Mouse (Mus musculus): ENCODE results near the gene Ano1. TPM values are rescaled to one million over a fixed set of nuclear protein-coding genes. Genes with fewer than 3 reads are reported as not detected.

Ano1 gene
- polyA plus RNA-seq, 1 experiment from 2014 or later, result 10.2 TPM

GRCm38 (mm10) chr7:144583619-144584018 is 168.2 kb downstream of the Ano1 start:
- no peak for ATAC-seq (replicated peaks; ENCODE audit: low FRiP score)
- Histone ChIP-seq H3K9ac (ENCODE audit: low read depth, low read length) (no peak overlapping the region), H3K27me3 (replicated peaks; ENCODE audit: control insufficient read depth, insufficient read depth, low read length) (no peaks in the 10 kb centered on the region), H3K4me3 (ENCODE audit: low read depth, low read length) (no peak overlapping the region), H3K9me3 (ENCODE audit: control insufficient read depth, low read length) (no peaks in the 10 kb centered on the region), H3K4me2 (peak overlapping the region; percentile 82), H3K36me3 (ENCODE audit: control insufficient read depth, insufficient read depth, low read length) (peaks cover 10% of the 10 kb centered on the region; the same call in 1 of the 2 replicates), H3K27ac (ENCODE audit: low read depth, low read length) (no peak overlapping the region), H3K4me1 (replicated peaks; ENCODE audit: control insufficient read depth, insufficient read depth, low read length) (peaks cover 13% of the 10 kb centered on the region)
- DNase-seq (ENCODE audit: low spot score), result no peak
- 4% methylated on average over 4 of the region's 4 CpGs for WGBS

- H3K27me3 ChIP-seq (replicated peaks; ENCODE audit: control insufficient read depth, insufficient read depth, low read length), result no peaks in the 10 kb centered on the region
- H3K27ac ChIP-seq (ENCODE audit: low read depth, low read length), result peak within 1 kb of the TSS; percentile 94
- ATAC-seq (replicated peaks; ENCODE audit: low FRiP score), result peak; percentile 83
- peak; percentile 94 for DNase-seq (ENCODE audit: low spot score)
- 2% methylated on average over 34 of the region's 34 CpGs for WGBS
- H3K4me3 ChIP-seq (ENCODE audit: low read depth, low read length), result peak within 1 kb of the TSS; percentile 70
- H3K36me3 ChIP-seq (ENCODE audit: control insufficient read depth, insufficient read depth, low read length), result peaks cover 12% of the 10 kb centered on the region; the same call in 1 of the 2 replicates
- H3K4me1 ChIP-seq (replicated peaks; ENCODE audit: control insufficient read depth, insufficient read depth, low read length), result peaks cover 13% of the 10 kb centered on the region
- H3K9me3 ChIP-seq (ENCODE audit: control insufficient read depth, low read length), result no peaks in the 10 kb centered on the region
- H3K4me2 ChIP-seq, result peak within 1 kb of the TSS; percentile 82
- peak within 1 kb of the TSS; percentile 76 for H3K9ac ChIP-seq (ENCODE audit: low read depth, low read length)
Measured at GRCm38 (mm10) chr7:144582284-144582980, 169.3 kb downstream of the Ano1 start, which contains the start of gene Fadd. TSS of gene Fadd (minus strand) at chr7:144582463.

GRCm38 (mm10) chr7:144581559-144582283 is 170.1 kb downstream of the Ano1 start:
- H3K36me3 ChIP-seq (ENCODE audit: control insufficient read depth, insufficient read depth, low read length), result peaks cover 12% of the 10 kb centered on the region; the same call in 1 of the 2 replicates
- H3K4me3 ChIP-seq (ENCODE audit: low read depth, low read length), result peak overlapping the region; percentile 70
- H3K4me2 ChIP-seq, result peak overlapping the region; percentile 82

GRCm38 (mm10) chr7:144577876-144578275 is 173.9 kb downstream of the Ano1 start:
- 84% methylated on average over 5 of the region's 5 CpGs for WGBS
- H3K36me3 ChIP-seq (ENCODE audit: control insufficient read depth, insufficient read depth, low read length), result peaks cover 12% of the 10 kb centered on the region; the same call in 1 of the 2 replicates
- no peak for DNase-seq (ENCODE audit: low spot score)
- H3K9me3 ChIP-seq (ENCODE audit: control insufficient read depth, low read length), result no peaks in the 10 kb centered on the region
- H3K4me3 ChIP-seq (ENCODE audit: low read depth, low read length), result no peak overlapping the region
- H3K27ac ChIP-seq (ENCODE audit: low read depth, low read length), result no peak overlapping the region
- ATAC-seq (replicated peaks; ENCODE audit: low FRiP score), result no peak
- H3K4me2 ChIP-seq, result no peak overlapping the region
- peaks cover 10% of the 10 kb centered on the region for H3K4me1 ChIP-seq (replicated peaks; ENCODE audit: control insufficient read depth, insufficient read depth, low read length)
- no peaks in the 10 kb centered on the region for H3K27me3 ChIP-seq (replicated peaks; ENCODE audit: control insufficient read depth, insufficient read depth, low read length)
- H3K9ac ChIP-seq (ENCODE audit: low read depth, low read length), result no peak overlapping the region

More at GRCm38 (mm10) chr7:144581559-144582283, 170.1 kb downstream of the Ano1 start:
- no peaks in the 10 kb centered on the region for H3K27me3 ChIP-seq (replicated peaks; ENCODE audit: control insufficient read depth, insufficient read depth, low read length)
- peak; percentile 89 for ATAC-seq (replicated peaks; ENCODE audit: low FRiP score)
- DNase-seq (ENCODE audit: low spot score), result peak; percentile 89
- H3K9ac ChIP-seq (ENCODE audit: low read depth, low read length), result peak overlapping the region; percentile 76
- H3K9me3 ChIP-seq (ENCODE audit: control insufficient read depth, low read length), result no peaks in the 10 kb centered on the region
- WGBS, result 2% methylated on average over 43 of the region's 43 CpGs
- H3K27ac ChIP-seq (ENCODE audit: low read depth, low read length), result peak overlapping the region; percentile 94
- H3K4me1 ChIP-seq (replicated peaks; ENCODE audit: control insufficient read depth, insufficient read depth, low read length), result peaks cover 13% of the 10 kb centered on the region

- H3K4me1 ChIP-seq (replicated peaks; ENCODE audit: control insufficient read depth, insufficient read depth, low read length), result no peaks in the 10 kb centered on the region
- no peak overlapping the region for H3K27ac ChIP-seq (ENCODE audit: low read depth, low read length)
- DNase-seq (ENCODE audit: low spot score), result no peak
- no peaks in the 10 kb centered on the region for H3K36me3 ChIP-seq (ENCODE audit: control insufficient read depth, insufficient read depth, low read length)
- no peak overlapping the region for H3K4me2 ChIP-seq
- 83% methylated on average over 5 of the region's 5 CpGs for WGBS
- no peaks in the 10 kb centered on the region for H3K9me3 ChIP-seq (ENCODE audit: control insufficient read depth, low read length)
- no peak overlapping the region for H3K9ac ChIP-seq (ENCODE audit: low read depth, low read length)
- ATAC-seq (replicated peaks; ENCODE audit: low FRiP score), result no peak
- H3K4me3 ChIP-seq (ENCODE audit: low read depth, low read length), result no peak overlapping the region
- H3K27me3 ChIP-seq (replicated peaks; ENCODE audit: control insufficient read depth, insufficient read depth, low read length), result no peaks in the 10 kb centered on the region
Measured at GRCm38 (mm10) chr7:144572234-144572633, 179.5 kb downstream of the Ano1 start.

GRCm38 (mm10) chr7:144571598-144571997 is 180.2 kb downstream of the Ano1 start:
- no peaks in the 10 kb centered on the region for H3K36me3 ChIP-seq (ENCODE audit: control insufficient read depth, insufficient read depth, low read length)
- no peak for ATAC-seq (replicated peaks; ENCODE audit: low FRiP score)

GRCm38 (mm10) chr7:144569428-144569827 is 182.3 kb downstream of the Ano1 start:
- H3K4me2 ChIP-seq, result no peak overlapping the region
- no peaks in the 10 kb centered on the region for H3K4me1 ChIP-seq (replicated peaks; ENCODE audit: control insufficient read depth, insufficient read depth, low read length)
- no peak overlapping the region for H3K27ac ChIP-seq (ENCODE audit: low read depth, low read length)
- no peaks in the 10 kb centered on the region for H3K36me3 ChIP-seq (ENCODE audit: control insufficient read depth, insufficient read depth, low read length)
- H3K9me3 ChIP-seq (ENCODE audit: control insufficient read depth, low read length), result no peaks in the 10 kb centered on the region
- no peaks in the 10 kb centered on the region; the same call in 1 of the 2 replicates for H3K27me3 ChIP-seq (replicated peaks; ENCODE audit: control insufficient read depth, insufficient read depth, low read length)
- ATAC-seq (replicated peaks; ENCODE audit: low FRiP score) (no peak), DNase-seq (ENCODE audit: low spot score) (no peak)
- no peak overlapping the region for H3K9ac ChIP-seq (ENCODE audit: low read depth, low read length)
- no peak overlapping the region for H3K4me3 ChIP-seq (ENCODE audit: low read depth, low read length)
- WGBS, result 76% methylated on average over 7 of the region's 7 CpGs

More at GRCm38 (mm10) chr7:144571598-144571997, 180.2 kb downstream of the Ano1 start:
- Histone ChIP-seq H3K9me3 (ENCODE audit: control insufficient read depth, low read length) (no peaks in the 10 kb centered on the region), H3K27me3 (replicated peaks; ENCODE audit: control insufficient read depth, insufficient read depth, low read length) (no peaks in the 10 kb centered on the region), H3K4me3 (ENCODE audit: low read depth, low read length) (no peak overlapping the region), H3K4me1 (replicated peaks; ENCODE audit: control insufficient read depth, insufficient read depth, low read length) (no peaks in the 10 kb centered on the region), H3K9ac (ENCODE audit: low read depth, low read length) (no peak overlapping the region), H3K27ac (ENCODE audit: low read depth, low read length) (no peak overlapping the region), H3K4me2 (no peak overlapping the region)
- DNase-seq (ENCODE audit: low spot score), result no peak

GRCm38 (mm10) chr7:144568091-144568490 is 183.7 kb downstream of the Ano1 start:
- DNase-seq (ENCODE audit: low spot score), result no peak
- Histone ChIP-seq H3K27ac (ENCODE audit: low read depth, low read length) (no peak overlapping the region), H3K4me1 (replicated peaks; ENCODE audit: control insufficient read depth, insufficient read depth, low read length) (no peaks in the 10 kb centered on the region), H3K4me2 (no peak overlapping the region), H3K9ac (ENCODE audit: low read depth, low read length) (no peak overlapping the region), H3K9me3 (ENCODE audit: control insufficient read depth, low read length) (no peaks in the 10 kb centered on the region), H3K4me3 (ENCODE audit: low read depth, low read length) (no peak overlapping the region), H3K36me3 (ENCODE audit: control insufficient read depth, insufficient read depth, low read length) (no peaks in the 10 kb centered on the region), H3K27me3 (replicated peaks; ENCODE audit: control insufficient read depth, insufficient read depth, low read length) (no peaks in the 10 kb centered on the region; the same call in 1 of the 2 replicates)
- ATAC-seq (replicated peaks; ENCODE audit: low FRiP score), result no peak
